Mouse (Mus musculus) urinary bladder, postnatal 0 days (tissue): ENCODE measurements around the gene Zfp46. TPM values are rescaled to one million over a fixed set of nuclear protein-coding genes. Genes with fewer than 3 reads are reported as not detected.

ENCODE experiments used
- polyA plus RNA-seq: library from polyadenylated mRNA; unstranded; fragments of >200 nt; fragmentation: Nextera tagmentation; extraction: Ambion mirVana; gene quantifications from 2 replicates; pipeline ENCODE4 v1.2.1, GENCODE M21; 2015

Gene Zfp46
- 13.0 and 13.1 TPM in 2 replicates for polyA plus RNA-seq

GRCm38 (mm10) chr4:136284455-136284854 lies at the start of gene Zfp46:
Zfp46 (plus strand) TSS chr4:136284683.

GRCm38 (mm10) chr4:136247729-136248463 lies 36.6 kb upstream of the Zfp46 start, which contains the start of gene Tcea3:
Tcea3 (plus strand) TSS chr4:136247729.

GRCm38 (mm10) chr4:136310229-136311041 lies 26.0 kb downstream of the Zfp46 start, which contains the start of gene Hnrnpr:
Hnrnpr (plus strand) TSS chr4:136310942.

Other genes with a start within 250 kb of the Zfp46 start
- gene Rpl11, start 231.3 kb upstream of the Zfp46 start, polyA plus RNA-seq, result 334 and 353 TPM in 2 replicates
- gene Id3, start 141.2 kb upstream of the Zfp46 start, polyA plus RNA-seq, result 231 and 234 TPM in 2 replicates
- gene E2f2, start 112.3 kb upstream of the Zfp46 start, polyA plus RNA-seq, result 1.6 and 2.3 TPM in 2 replicates
- gene Asap3, start 78.3 kb upstream of the Zfp46 start, polyA plus RNA-seq, result 5.3 and 5.6 TPM in 2 replicates
- 72.1 and 72.4 TPM in 2 replicates for gene Tcea3, start 37.0 kb upstream of the Zfp46 start, polyA plus RNA-seq
- gene Hnrnpr, start 26.3 kb downstream of the Zfp46 start, polyA plus RNA-seq, result 69.1 and 82.8 TPM in 2 replicates
- gene Htr1d, start 138.8 kb downstream of the Zfp46 start, polyA plus RNA-seq, result 2.0 and 2.1 TPM in 2 replicates
- gene 6030445D17Rik, start 177.6 kb downstream of the Zfp46 start, polyA plus RNA-seq, result 0.28 and 0.41 TPM in 2 replicates
- gene Luzp1, start 185.1 kb downstream of the Zfp46 start, polyA plus RNA-seq, result 89.5 and 108 TPM in 2 replicates